Mouse (Mus musculus): Measurements from ENCODE around the gene Hcrtr1. TPM values are rescaled to one million over a fixed set of nuclear protein-coding genes. Genes with fewer than 3 reads are reported as not detected.
A peak's percentile ranks its signal among the peaks of the same experiment; 100 is the strongest.

Gene Hcrtr1
- 3.9 and 6.6 TPM in 2 replicates for polyA plus RNA-seq (2015; fragmentation: Nextera tagmentation; extraction: Ambion mirVana)

DNA sequence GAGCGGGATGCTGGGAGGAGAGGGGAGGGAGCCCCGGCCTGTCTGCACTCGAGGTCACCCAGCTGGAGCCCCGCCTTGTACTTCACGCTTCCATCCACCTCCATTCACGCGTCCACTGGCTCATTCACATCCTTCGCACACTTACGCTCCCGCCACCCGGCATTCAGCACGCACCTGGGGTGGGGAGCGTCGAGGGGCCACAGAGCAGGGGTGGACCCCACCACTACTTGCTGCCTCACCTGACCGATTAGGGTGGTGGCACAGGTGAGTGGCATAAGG lies at the start of gene Hcrtr1:
Hcrtr1 (minus strand) TSS at position 146 of the 279 bp plus-strand sequence.
- Histone ChIP-seq H3K4me1 (ENCODE audit: control insufficient read depth, insufficient read depth, low read length) (peaks cover 18% of the 10 kb centered on the region), H3K4me2 (ENCODE audit: low read length) (peak within 1 kb of the TSS; percentile 97), H3K9ac (ENCODE audit: low read depth, low read length) (peak within 1 kb of the TSS; percentile 65), H3K27ac (ENCODE audit: low read length) (no peak within 1 kb of the TSS), H3K4me3 (ENCODE audit: low read depth, low read length) (peak within 1 kb of the TSS; percentile 50), H3K36me3 (ENCODE audit: control insufficient read depth, insufficient read depth, low read length) (no peaks in the 10 kb centered on the region), H3K9me3 (replicated peaks; ENCODE audit: control insufficient read depth, low read length, poor library complexity, severe bottlenecking) (no peaks in the 10 kb centered on the region), H3K27me3 (ENCODE audit: control insufficient read depth, insufficient read depth, low read depth, low read length) (peaks cover 20% of the 10 kb centered on the region)
- WGBS = under 1% methylated on average over 14 of the region's 15 CpGs
- ATAC-seq = peak; percentile 25; the same call in 1 of the 2 replicates

DNA sequence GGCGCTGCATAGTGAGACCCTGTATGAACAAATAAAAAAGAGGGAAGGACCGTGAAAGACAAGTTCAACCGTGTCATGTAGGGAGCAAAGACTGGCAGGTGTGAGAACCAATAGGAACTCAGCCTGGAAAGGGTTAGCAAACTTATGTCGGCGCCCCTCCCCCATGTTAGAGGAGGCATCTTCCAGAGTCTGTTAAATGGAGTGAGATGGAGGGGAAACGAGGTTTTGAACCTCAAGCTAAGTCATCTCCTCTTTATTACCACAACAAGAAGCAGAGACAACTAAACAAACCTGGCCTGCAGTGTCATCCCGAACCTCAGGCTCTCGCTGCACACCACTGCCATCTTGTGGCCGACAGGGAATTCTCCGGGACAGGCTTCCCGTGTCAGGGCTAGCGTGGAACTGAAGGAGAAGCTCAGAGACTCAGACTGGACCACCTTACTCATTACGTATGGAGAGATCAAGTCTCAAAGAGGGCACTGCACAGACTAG lies 49.7 kb upstream of the Hcrtr1 start:
- H3K36me3 ChIP-seq (ENCODE audit: control insufficient read depth, insufficient read depth, low read length) = no peaks in the 10 kb centered on the region
- ATAC-seq = peak; percentile 77
- no peak overlapping the region for H3K27ac ChIP-seq (ENCODE audit: low read length)
- no peaks in the 10 kb centered on the region; the same call in 1 of the 2 replicates for H3K4me1 ChIP-seq (ENCODE audit: control insufficient read depth, insufficient read depth, low read length)
- H3K9me3 ChIP-seq (replicated peaks; ENCODE audit: control insufficient read depth, low read length, poor library complexity, severe bottlenecking) = no peaks in the 10 kb centered on the region
- WGBS = 4% methylated on average over 13 of the region's 13 CpGs
- H3K4me3 ChIP-seq (ENCODE audit: low read depth, low read length) = no peak overlapping the region
- H3K27me3 ChIP-seq (ENCODE audit: control insufficient read depth, insufficient read depth, low read depth, low read length) = no peaks in the 10 kb centered on the region
- no peak overlapping the region for H3K9ac ChIP-seq (ENCODE audit: low read depth, low read length)
- H3K4me2 ChIP-seq (ENCODE audit: low read length) = peak overlapping the region; percentile 34

DNA sequence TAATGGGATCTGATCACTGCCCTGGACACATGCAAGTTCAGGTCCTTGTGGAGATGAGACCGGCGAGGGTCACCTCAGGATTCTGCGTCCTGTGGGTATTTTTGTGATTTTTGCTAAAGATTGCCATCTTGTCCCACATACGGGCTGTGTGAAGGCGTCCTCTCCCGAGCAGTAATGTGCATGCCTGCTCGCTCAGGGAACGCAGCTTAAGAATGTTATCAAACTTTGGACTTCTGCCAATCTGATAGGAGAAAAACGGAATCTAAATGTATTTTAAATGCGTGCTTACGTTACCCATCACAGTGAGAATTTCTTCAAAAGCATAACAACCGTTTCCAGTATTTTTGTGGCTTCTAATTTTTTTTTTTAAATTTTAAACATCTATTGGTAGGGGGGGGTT lies 47.7 kb upstream of the Hcrtr1 start:
- no peaks in the 10 kb centered on the region for H3K36me3 ChIP-seq (ENCODE audit: control insufficient read depth, insufficient read depth, low read length)
- WGBS = 77% methylated on average over 12 of the region's 12 CpGs

DNA sequence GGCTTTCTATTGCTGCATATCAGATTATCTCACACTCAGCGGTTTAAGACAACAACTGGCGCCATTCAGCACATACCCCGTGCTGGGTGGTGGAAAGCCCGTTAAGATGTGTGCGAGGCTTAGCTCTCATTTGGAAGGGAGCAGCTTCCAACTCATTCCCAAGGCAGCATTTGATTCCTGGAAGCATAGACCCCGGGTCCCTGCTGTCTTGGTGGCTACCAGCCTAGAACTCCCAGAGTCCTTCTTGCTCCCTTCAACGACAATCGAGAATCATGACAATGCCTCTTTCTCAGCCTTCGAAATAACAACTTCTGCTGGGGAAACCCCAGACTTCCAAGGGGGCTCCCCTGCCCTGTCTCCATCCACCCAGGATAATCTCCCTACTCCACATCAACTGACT lies 47.3 kb upstream of the Hcrtr1 start:
- H3K9me3 ChIP-seq (replicated peaks; ENCODE audit: control insufficient read depth, low read length, poor library complexity, severe bottlenecking) = no peaks in the 10 kb centered on the region
- WGBS = 73% methylated on average over 9 of the region's 9 CpGs

More for the DNA sequence above, 47.7 kb upstream of the Hcrtr1 start:
- H3K9me3 ChIP-seq (replicated peaks; ENCODE audit: control insufficient read depth, low read length, poor library complexity, severe bottlenecking) = no peaks in the 10 kb centered on the region
- no peak overlapping the region for H3K4me3 ChIP-seq (ENCODE audit: low read depth, low read length)
- H3K27me3 ChIP-seq (ENCODE audit: control insufficient read depth, insufficient read depth, low read depth, low read length) = no peaks in the 10 kb centered on the region
- H3K27ac ChIP-seq (ENCODE audit: low read length) = no peak overlapping the region
- no peaks in the 10 kb centered on the region; the same call in 1 of the 2 replicates for H3K4me1 ChIP-seq (ENCODE audit: control insufficient read depth, insufficient read depth, low read length)
- H3K4me2 ChIP-seq (ENCODE audit: low read length) = no peak overlapping the region
- ATAC-seq = no peak
- H3K9ac ChIP-seq (ENCODE audit: low read depth, low read length) = no peak overlapping the region

DNA sequence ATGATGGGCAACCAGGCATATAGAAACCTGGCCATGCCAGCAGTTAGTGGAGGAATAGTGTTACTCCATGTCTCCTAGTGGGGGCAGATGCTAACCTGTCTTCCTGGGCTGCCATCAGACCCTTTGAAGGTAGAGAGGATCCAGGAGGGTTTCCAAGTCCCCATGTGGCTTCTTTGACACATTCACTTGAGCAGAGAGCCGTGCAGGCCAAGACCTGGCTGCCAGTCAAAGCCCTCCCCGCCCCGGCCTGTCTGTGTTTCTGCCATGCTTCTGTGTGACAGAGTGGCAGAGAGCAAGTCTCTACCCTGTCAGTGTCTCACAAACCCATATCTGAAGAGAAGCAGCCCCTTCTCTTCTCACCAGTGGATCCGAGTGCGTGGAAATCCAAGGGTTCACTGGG lies 44.7 kb upstream of the Hcrtr1 start:
- WGBS = 93% methylated on average over 5 of the region's 5 CpGs
- no peak overlapping the region for H3K4me3 ChIP-seq (ENCODE audit: low read depth, low read length)
- no peak overlapping the region for H3K9ac ChIP-seq (ENCODE audit: low read depth, low read length)
- no peaks in the 10 kb centered on the region; the same call in 1 of the 2 replicates for H3K4me1 ChIP-seq (ENCODE audit: control insufficient read depth, insufficient read depth, low read length)
- no peaks in the 10 kb centered on the region for H3K27me3 ChIP-seq (ENCODE audit: control insufficient read depth, insufficient read depth, low read depth, low read length)
- no peak overlapping the region for H3K4me2 ChIP-seq (ENCODE audit: low read length)
- H3K36me3 ChIP-seq (ENCODE audit: control insufficient read depth, insufficient read depth, low read length) = no peaks in the 10 kb centered on the region
- no peaks in the 10 kb centered on the region for H3K9me3 ChIP-seq (replicated peaks; ENCODE audit: control insufficient read depth, low read length, poor library complexity, severe bottlenecking)
- H3K27ac ChIP-seq (ENCODE audit: low read length) = no peak overlapping the region
- no peak for ATAC-seq

More for the DNA sequence above, 47.3 kb upstream of the Hcrtr1 start:
- Histone ChIP-seq H3K27me3 (ENCODE audit: control insufficient read depth, insufficient read depth, low read depth, low read length) (no peaks in the 10 kb centered on the region), H3K4me1 (ENCODE audit: control insufficient read depth, insufficient read depth, low read length) (no peaks in the 10 kb centered on the region; the same call in 1 of the 2 replicates), H3K27ac (ENCODE audit: low read length) (no peak overlapping the region), H3K4me2 (ENCODE audit: low read length) (no peak overlapping the region), H3K36me3 (ENCODE audit: control insufficient read depth, insufficient read depth, low read length) (no peaks in the 10 kb centered on the region), H3K9ac (ENCODE audit: low read depth, low read length) (no peak overlapping the region), H3K4me3 (ENCODE audit: low read depth, low read length) (no peak overlapping the region)
- no peak for ATAC-seq

DNA sequence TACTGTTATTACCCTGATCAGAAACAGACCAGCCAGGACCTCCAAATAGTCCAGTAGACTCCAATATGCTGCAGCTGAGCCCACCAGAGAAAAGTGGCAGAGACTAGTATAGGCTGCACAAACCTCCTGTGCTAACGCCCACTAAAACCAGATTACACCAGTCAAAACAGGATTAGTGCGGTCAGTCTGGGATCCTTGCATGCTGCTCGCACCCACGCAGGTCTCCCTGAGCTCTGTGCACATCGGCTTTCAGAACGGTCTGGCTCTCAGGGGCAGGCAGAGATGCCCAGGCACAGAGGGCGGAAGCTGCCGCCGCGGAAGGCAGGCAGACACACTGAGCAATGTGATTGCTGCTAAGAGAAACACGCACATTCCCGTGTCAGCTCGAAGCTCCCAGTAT lies 43.9 kb upstream of the Hcrtr1 start:
- no peaks in the 10 kb centered on the region for H3K9me3 ChIP-seq (replicated peaks; ENCODE audit: control insufficient read depth, low read length, poor library complexity, severe bottlenecking)
- H3K27ac ChIP-seq (ENCODE audit: low read length) = no peak overlapping the region
- H3K4me3 ChIP-seq (ENCODE audit: low read depth, low read length) = no peak overlapping the region
- 61% methylated on average over 13 of the region's 13 CpGs for WGBS
- H3K4me1 ChIP-seq (ENCODE audit: control insufficient read depth, insufficient read depth, low read length) = no peaks in the 10 kb centered on the region
- no peak overlapping the region for H3K4me2 ChIP-seq (ENCODE audit: low read length)
- no peaks in the 10 kb centered on the region for H3K27me3 ChIP-seq (ENCODE audit: control insufficient read depth, insufficient read depth, low read depth, low read length)
- no peak overlapping the region for H3K9ac ChIP-seq (ENCODE audit: low read depth, low read length)
- ATAC-seq = no peak
- no peaks in the 10 kb centered on the region for H3K36me3 ChIP-seq (ENCODE audit: control insufficient read depth, insufficient read depth, low read length)

DNA sequence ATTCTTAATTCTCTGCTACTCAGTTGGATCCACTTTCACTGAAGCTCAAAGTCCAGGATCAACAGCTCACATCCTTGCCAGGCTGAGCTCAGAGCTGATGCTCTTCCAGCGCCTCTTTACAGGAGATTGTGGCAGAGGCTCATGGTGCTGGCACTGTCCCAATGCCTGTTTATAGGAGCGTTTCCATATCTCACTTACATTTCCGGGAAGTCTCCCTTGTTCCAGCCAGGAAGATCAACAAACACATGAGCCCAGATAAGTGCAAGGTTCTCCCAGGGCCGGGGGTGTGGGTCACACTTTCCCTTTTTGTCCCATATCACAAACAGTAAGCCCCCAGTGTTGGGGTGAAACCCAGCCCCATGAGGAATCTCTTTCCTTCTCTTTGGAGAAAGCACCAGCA lies 42.7 kb upstream of the Hcrtr1 start:
- no peaks in the 10 kb centered on the region for H3K27me3 ChIP-seq (ENCODE audit: control insufficient read depth, insufficient read depth, low read depth, low read length)
- no peak overlapping the region for H3K9ac ChIP-seq (ENCODE audit: low read depth, low read length)
- WGBS = 75% methylated on average over 4 of the region's 4 CpGs
- no peaks in the 10 kb centered on the region for H3K9me3 ChIP-seq (replicated peaks; ENCODE audit: control insufficient read depth, low read length, poor library complexity, severe bottlenecking)
- H3K4me2 ChIP-seq (ENCODE audit: low read length) = no peak overlapping the region
- H3K27ac ChIP-seq (ENCODE audit: low read length) = no peak overlapping the region
- H3K4me1 ChIP-seq (ENCODE audit: control insufficient read depth, insufficient read depth, low read length) = no peaks in the 10 kb centered on the region
- no peak for ATAC-seq
- no peaks in the 10 kb centered on the region for H3K36me3 ChIP-seq (ENCODE audit: control insufficient read depth, insufficient read depth, low read length)
- H3K4me3 ChIP-seq (ENCODE audit: low read depth, low read length) = no peak overlapping the region

DNA sequence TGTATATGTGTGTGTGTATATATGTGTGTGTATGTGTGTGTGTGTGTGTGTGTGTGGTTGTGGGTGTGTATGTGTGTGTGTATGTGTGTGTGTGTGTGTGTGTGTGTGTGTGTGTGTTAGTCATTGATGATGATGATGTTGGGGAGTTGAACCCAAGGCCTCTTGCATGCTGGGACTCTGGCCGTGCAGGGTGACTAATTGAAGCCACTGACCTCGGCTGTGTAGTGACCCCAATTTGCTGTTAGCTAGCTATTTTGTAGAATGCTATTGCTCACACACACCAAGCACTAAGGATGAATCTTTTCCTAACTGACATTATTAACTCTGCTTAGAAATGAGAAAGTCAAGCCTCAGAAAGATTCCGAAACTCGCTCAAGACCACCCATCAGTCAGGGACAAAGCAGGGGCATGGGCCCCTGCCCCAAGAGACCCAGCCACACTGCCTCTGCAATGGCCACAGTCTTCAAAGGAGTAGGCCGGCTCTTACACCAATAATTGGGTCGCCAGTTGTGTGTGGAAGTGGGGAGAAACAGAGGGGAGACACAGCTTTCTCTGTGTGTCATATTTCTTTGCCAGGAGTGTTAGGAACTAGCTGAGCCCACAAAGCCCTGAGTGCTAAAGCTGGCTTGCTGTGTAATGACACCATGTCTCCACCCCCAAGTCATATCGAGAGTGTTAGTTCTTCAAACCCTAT lies 41.9 kb upstream of the Hcrtr1 start:
- 58% methylated on average over 7 of the region's 7 CpGs for WGBS
- Histone ChIP-seq H3K9ac (ENCODE audit: low read depth, low read length) (no peak overlapping the region), H3K27ac (ENCODE audit: low read length) (no peak overlapping the region), H3K36me3 (ENCODE audit: control insufficient read depth, insufficient read depth, low read length) (no peaks in the 10 kb centered on the region), H3K27me3 (ENCODE audit: control insufficient read depth, insufficient read depth, low read depth, low read length) (no peaks in the 10 kb centered on the region), H3K4me2 (ENCODE audit: low read length) (no peak overlapping the region), H3K4me3 (ENCODE audit: low read depth, low read length) (no peak overlapping the region), H3K4me1 (ENCODE audit: control insufficient read depth, insufficient read depth, low read length) (no peaks in the 10 kb centered on the region), H3K9me3 (replicated peaks; ENCODE audit: control insufficient read depth, low read length, poor library complexity, severe bottlenecking) (no peaks in the 10 kb centered on the region)
- ATAC-seq = no peak

DNA sequence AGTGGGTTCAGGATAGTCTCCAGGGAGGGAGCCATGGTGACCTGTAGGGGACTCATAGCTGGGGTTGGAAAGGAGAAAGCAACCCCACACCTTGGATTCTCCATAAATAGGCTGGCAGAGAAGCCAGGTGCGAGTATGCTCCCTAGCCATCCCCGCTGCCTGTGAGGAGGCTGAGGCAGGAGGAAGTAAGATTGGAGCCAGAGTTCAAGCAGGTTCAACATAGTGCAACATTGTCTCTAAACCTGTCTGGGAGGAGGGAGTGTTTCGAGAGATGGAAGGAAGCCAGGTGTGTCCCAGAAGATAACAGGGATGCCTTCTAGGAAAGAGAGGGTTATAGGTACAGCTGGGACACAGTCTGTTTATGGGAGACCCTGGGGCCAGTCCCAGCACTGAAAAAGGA lies 40.7 kb upstream of the Hcrtr1 start:
- Histone ChIP-seq H3K27me3 (ENCODE audit: control insufficient read depth, insufficient read depth, low read depth, low read length) (peaks cover 5% of the 10 kb centered on the region; the same call in 1 of the 2 replicates), H3K27ac (ENCODE audit: low read length) (no peak overlapping the region), H3K4me3 (ENCODE audit: low read depth, low read length) (no peak overlapping the region), H3K36me3 (ENCODE audit: control insufficient read depth, insufficient read depth, low read length) (no peaks in the 10 kb centered on the region), H3K9me3 (replicated peaks; ENCODE audit: control insufficient read depth, low read length, poor library complexity, severe bottlenecking) (no peaks in the 10 kb centered on the region), H3K9ac (ENCODE audit: low read depth, low read length) (no peak overlapping the region), H3K4me2 (ENCODE audit: low read length) (no peak overlapping the region), H3K4me1 (ENCODE audit: control insufficient read depth, insufficient read depth, low read length) (peaks cover 5% of the 10 kb centered on the region)
- 86% methylated on average over 3 of the region's 3 CpGs for WGBS
- ATAC-seq = no peak
